ENCODE assay signal across 9 mouse cellular contexts in genomic region chr7:132781130-132781814, GRCm38 (mm10). TPM values are rescaled to one million over a fixed set of nuclear protein-coding genes. Genes with fewer than 3 reads are reported as not detected.
A peak's percentile ranks its signal among the peaks of the same experiment; 100 is the strongest.
DNase-seq lines count a peak whose midpoint lies in the region; ATAC-seq and TF ChIP-seq lines count a peak whose summit lies in the region.
"Had no signal": no experiment of that assay in that cellular context is flagged by ENCODE, and none has a peak within 500 bp of the region (broad histone marks: within the 10 kb centered on the region; RNA-seq: fewer than 3 reads in every experiment).

No protein-coding gene starts in this region.

- peak overlapping the region; percentile 66 for H3K27ac ChIP-seq in kidney, postnatal 0 days
- peak overlapping the region; percentile 60 for H3K27ac ChIP-seq in embryonic facial prominence, embryonic 10.5 days (replicated peaks)
- 0 out of 2 replicates have a peak overlapping the region, but pooled peaks have one; percentile 7 for H3K27ac ChIP-seq in intestine, postnatal 0 days (ENCODE audit: low read depth, low read length)
- H3K27ac ChIP-seq in neural tube, embryonic 14.5 days (ENCODE audit: low read depth, low read length), result peak overlapping the region; percentile 48

- TF ChIP-seq CTCF in kidney, postnatal 0 days (IDR thresholded peaks at IDR 0.05; ENCODE audit: low read depth), result peak; percentile 43; the same call in 1 of the 2 replicates
- peak; percentile 34; the same call in 1 of the 2 replicates for TF ChIP-seq CTCF in intestine, postnatal 0 days (IDR thresholded peaks at IDR 0.05; ENCODE audit: low read depth)

- H3K9me3 ChIP-seq in kidney, postnatal 0 days (replicated peaks; ENCODE audit: low read length), result no peaks in the 10 kb centered on the region
- H3K9me3 ChIP-seq in embryonic facial prominence, embryonic 10.5 days, result no peaks in the 10 kb centered on the region
- H3K9me3 ChIP-seq in intestine, postnatal 0 days (ENCODE audit: control insufficient read depth), result no peaks in the 10 kb centered on the region
- no peaks in the 10 kb centered on the region for H3K9me3 ChIP-seq in neural tube, embryonic 14.5 days (ENCODE audit: control insufficient read depth, low read length)

- peaks cover 35% of the 10 kb centered on the region for H3K4me1 ChIP-seq in kidney, postnatal 0 days (replicated peaks; ENCODE audit: insufficient read depth, low read length)
- peaks cover 54% of the 10 kb centered on the region for H3K4me1 ChIP-seq in embryonic facial prominence, embryonic 10.5 days
- peaks cover 34% of the 10 kb centered on the region for H3K4me1 ChIP-seq in intestine, postnatal 0 days (replicated peaks; ENCODE audit: control insufficient read depth, insufficient read depth, low read length)
- peaks cover 17% of the 10 kb centered on the region for H3K4me1 ChIP-seq in neural tube, embryonic 14.5 days (ENCODE audit: control insufficient read depth, insufficient read depth, low read length)

- peak; percentile 60 for DNase-seq in kidney, postnatal 0 days (ENCODE audit: low spot score)
- DNase-seq in kidney, postnatal 4 days, result no peak
- DNase-seq in embryonic facial prominence, embryonic 10.5 days (ENCODE audit: low spot score), result peak; percentile 38
- no peak for DNase-seq in layer of hippocampus, postnatal 36 days
- no peak for DNase-seq in spleen, adult 12 weeks (ENCODE audit: low spot score)

- no peak overlapping the region for H3K4me2 ChIP-seq in kidney, postnatal 0 days (ENCODE audit: low read length)
- H3K4me2 ChIP-seq in intestine, postnatal 0 days (replicated peaks; ENCODE audit: low read depth), result no peak overlapping the region
- H3K4me2 ChIP-seq in neural tube, embryonic 14.5 days (ENCODE audit: low read depth, low read length), result no peak overlapping the region

- 0 out of 2 replicates have a peak, but pooled peaks cover 5% of the 10 kb centered on the region for H3K36me3 ChIP-seq in kidney, postnatal 0 days (ENCODE audit: insufficient read depth, low read length)
- peaks cover 29% of the 10 kb centered on the region for H3K36me3 ChIP-seq in embryonic facial prominence, embryonic 10.5 days (replicated peaks)
- peaks cover 26% of the 10 kb centered on the region for H3K36me3 ChIP-seq in intestine, postnatal 0 days (ENCODE audit: control insufficient read depth, insufficient read depth)
- no peaks in the 10 kb centered on the region for H3K36me3 ChIP-seq in neural tube, embryonic 14.5 days (ENCODE audit: control insufficient read depth, insufficient read depth, low read length)

- H3K27me3 ChIP-seq in kidney, postnatal 0 days (ENCODE audit: insufficient read depth, low read length), result no peaks in the 10 kb centered on the region
- no peaks in the 10 kb centered on the region for H3K27me3 ChIP-seq in embryonic facial prominence, embryonic 10.5 days (replicated peaks; ENCODE audit: low read depth, poor library complexity, severe bottlenecking)
- H3K27me3 ChIP-seq in intestine, postnatal 0 days (replicated peaks; ENCODE audit: control insufficient read depth, insufficient read depth, low read length), result no peaks in the 10 kb centered on the region
- no peaks in the 10 kb centered on the region for H3K27me3 ChIP-seq in neural tube, embryonic 14.5 days (ENCODE audit: control insufficient read depth, insufficient read depth, low read length)
- H3K27me3 ChIP-seq: Patski had no signal

- H3K9ac ChIP-seq in kidney, postnatal 0 days (ENCODE audit: low read depth, low read length), result no peak overlapping the region
- H3K9ac ChIP-seq in intestine, postnatal 0 days (ENCODE audit: low read depth, low read length), result no peak overlapping the region
- peak overlapping the region; percentile 34 for H3K9ac ChIP-seq in neural tube, embryonic 14.5 days (replicated peaks; ENCODE audit: low read depth, low read length)

- H3K4me3 ChIP-seq in kidney, postnatal 0 days (replicated peaks; ENCODE audit: low read depth, low read length), result no peak overlapping the region
- no peak overlapping the region for H3K4me3 ChIP-seq in embryonic facial prominence, embryonic 10.5 days
- no peak overlapping the region for H3K4me3 ChIP-seq in intestine, postnatal 0 days (ENCODE audit: low read depth, low read length)
- no peak overlapping the region for H3K4me3 ChIP-seq in neural tube, embryonic 14.5 days (ENCODE audit: low read depth, low read length)

- ATAC-seq in kidney, postnatal 0 days (replicated peaks; ENCODE audit: low FRiP score, low read depth), result no peak; the same call in 1 of the 2 replicates
- no peak for ATAC-seq in intestine, postnatal 0 days
- peak; percentile 79 for ATAC-seq in neural tube, embryonic 14.5 days (ENCODE audit: low read depth)
- ATAC-seq in cerebellum, adult (ENCODE audit: insufficient number of reproducible peaks, low FRiP score, low TSS enrichment), result no peak
- ATAC-seq: Patski had no signal

- 28% methylated on average over 7 of the region's 7 CpGs for whole genome bisulfite sequencing in kidney, postnatal 0 days
- WGBS in embryonic facial prominence, embryonic 10.5 days, result 31% methylated on average over 7 of the region's 7 CpGs
- WGBS in intestine, postnatal 0 days, result 45% methylated on average over 7 of the region's 7 CpGs
- 13% methylated on average over 7 of the region's 7 CpGs for WGBS in neural tube, embryonic 14.5 days

RNA-seq across cellular contexts. Expression of gene Fam53b, which starts 32.4 kb away (rescaled TPM):
- polyA plus RNA-seq in kidney, postnatal 0 days (2015; fragmentation: Nextera tagmentation; extraction: Ambion mirVana), result 17.1 and 17.5 TPM in 2 replicates
- 29.4 and 29.9 TPM in 2 replicates for polyA plus RNA-seq in embryonic facial prominence, embryonic 10.5 days (2016; fragmentation: Nextera tagmentation; extraction: Ambion mirVana)
- 13.5 and 17.3 TPM in 2 replicates for polyA plus RNA-seq in intestine, postnatal 0 days (2015; fragmentation: Nextera tagmentation; extraction: Ambion mirVana)
- polyA plus RNA-seq in neural tube, embryonic 14.5 days (2014; fragmentation: Nextera tagmentation; extraction: Ambion mirVana), result 11.8 and 13.7 TPM in 2 replicates
- total RNA-seq in layer of hippocampus, postnatal 36 days (2021), result 10 to 100 TPM; 46.4 to 53.3 TPM

Comparison
In these comparisons a context has a peak if more than half of its experiments do, and no peak if none do; other contexts are left out.
1. DNase-seq: peak in kidney, postnatal 0 days (single experiment) and embryonic facial prominence, embryonic 10.5 days (single experiment); none in kidney, postnatal 4 days (0 of 2), layer of hippocampus, postnatal 36 days (0 of 2) and spleen, adult 12 weeks (single experiment).
2. H3K27ac ChIP-seq: peak in every context shown above with its lines; median percentile 66 in kidney, postnatal 0 days; 60 in embryonic facial prominence, embryonic 10.5 days; 48 in neural tube, embryonic 14.5 days; 7 in intestine, postnatal 0 days.